Mouse (Mus musculus) left cerebral cortex, adult 6 months (tissue): ENCODE data around the gene Aarsd1. TPM values are rescaled to one million over a fixed set of nuclear protein-coding genes. Genes with fewer than 3 reads are reported as not detected.

ENCODE experiments used
- long read RNA-seq, 2 experiments: library from polyadenylated mRNA; unstranded; transcript quantifications; one replicate each; pipeline ENCODE4 v2.0.0; 2019 to 2020
- polyA plus RNA-seq: library from polyadenylated mRNA; unstranded; fragments of <200 nt; fragmentation: Nextera tagmentation; gene quantifications from 2 replicates; pipeline ENCODE4 v1.2.3, GENCODE M21; 2021

The Aarsd1 gene
- polyA plus RNA-seq = 68.9 and 83.8 TPM in 2 replicates
- long read RNA-seq, experiment 1, transcript Aarsd1-201 (12 exons, 1,516 nt) = major isoform, 128 of 171 reads
- long read RNA-seq, experiment 1, partial matches to known transcripts = 12 of 171 reads
- long read RNA-seq, experiment 1, other reads (novel, unspliced or antisense) = 31 of 171 reads
- long read RNA-seq, experiment 2, transcript Aarsd1-201 (12 exons, 1,516 nt) = major isoform, 86 of 139 reads
- long read RNA-seq, experiment 2, partial matches to known transcripts = 45 of 139 reads
- long read RNA-seq, experiment 2, other reads (novel, unspliced or antisense) = 8 of 139 reads

DNA sequence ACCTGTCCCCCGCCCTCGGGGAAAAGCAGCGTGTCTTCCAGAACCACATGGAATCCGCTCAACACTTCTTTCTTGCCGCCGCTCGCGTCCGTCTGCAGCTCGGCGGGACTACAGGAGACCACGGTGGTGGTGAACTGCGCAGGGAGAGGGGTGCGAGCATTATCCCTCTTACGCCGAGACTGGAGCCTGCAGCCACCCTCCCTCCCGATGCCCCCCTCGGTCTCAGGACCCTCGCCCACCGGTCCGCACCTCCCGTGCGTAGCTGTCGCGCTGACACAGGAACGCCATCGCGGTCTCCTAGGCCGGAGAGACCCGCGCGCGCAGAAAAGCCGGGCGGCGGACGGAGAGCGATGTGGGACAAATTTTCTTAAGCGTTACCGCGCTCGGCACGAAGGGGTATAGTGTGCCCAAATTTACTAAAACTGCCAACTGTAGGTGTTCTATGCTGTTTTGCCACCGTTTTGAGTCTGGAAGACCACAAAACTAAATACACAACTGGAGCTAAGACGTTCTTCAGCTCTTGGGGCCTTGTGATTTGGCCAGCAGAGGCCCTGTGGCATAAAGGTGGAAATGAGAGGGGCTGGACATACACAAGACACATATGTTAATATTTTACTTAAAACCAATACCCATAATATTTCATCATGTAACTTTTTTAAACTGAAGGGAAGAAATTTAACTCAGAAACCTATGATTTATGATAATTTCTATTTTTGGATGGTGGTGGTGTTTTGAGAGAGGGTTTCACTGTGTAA, at the start of gene Aarsd1:
Aarsd1 (minus strand) TSS at position 515 of the 755 bp plus-strand sequence.

DNA sequence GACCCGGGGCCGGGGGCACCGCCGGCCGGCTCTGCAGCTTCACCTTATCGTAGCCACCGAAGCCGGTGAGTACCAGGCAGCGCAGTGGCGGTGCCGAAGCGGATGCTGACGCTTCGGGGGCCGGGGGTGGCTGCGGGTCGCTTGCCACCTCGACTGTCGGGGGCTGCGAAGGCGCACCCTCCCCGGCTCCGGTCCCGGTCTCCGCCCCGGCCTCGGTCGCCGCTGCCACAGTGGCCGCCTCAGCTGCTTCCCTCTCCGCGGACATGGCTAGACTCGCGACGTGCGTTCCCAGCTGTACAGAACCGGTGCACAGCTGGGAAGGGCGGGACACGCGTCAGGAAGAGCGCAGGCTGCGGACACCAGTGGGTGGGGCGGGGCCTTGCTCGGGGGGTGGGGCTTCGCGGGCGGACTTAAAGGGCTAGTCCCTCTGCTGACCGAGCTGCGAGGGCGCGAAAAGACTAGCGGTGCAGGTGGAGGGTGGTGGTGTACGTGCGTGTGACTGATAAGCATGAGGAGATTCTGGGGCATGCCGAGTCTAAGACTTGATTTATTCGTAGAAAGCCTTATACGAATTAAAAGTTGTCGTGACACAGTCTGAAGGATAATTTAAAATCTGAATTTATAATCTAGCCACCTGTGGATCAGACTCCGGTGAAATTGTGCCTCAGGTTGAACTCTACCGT, 48.6 kb upstream of the Aarsd1 start, which contains the start of gene Vat1:
Vat1 (minus strand) TSS at position 362 of the 683 bp plus-strand sequence.

DNA sequence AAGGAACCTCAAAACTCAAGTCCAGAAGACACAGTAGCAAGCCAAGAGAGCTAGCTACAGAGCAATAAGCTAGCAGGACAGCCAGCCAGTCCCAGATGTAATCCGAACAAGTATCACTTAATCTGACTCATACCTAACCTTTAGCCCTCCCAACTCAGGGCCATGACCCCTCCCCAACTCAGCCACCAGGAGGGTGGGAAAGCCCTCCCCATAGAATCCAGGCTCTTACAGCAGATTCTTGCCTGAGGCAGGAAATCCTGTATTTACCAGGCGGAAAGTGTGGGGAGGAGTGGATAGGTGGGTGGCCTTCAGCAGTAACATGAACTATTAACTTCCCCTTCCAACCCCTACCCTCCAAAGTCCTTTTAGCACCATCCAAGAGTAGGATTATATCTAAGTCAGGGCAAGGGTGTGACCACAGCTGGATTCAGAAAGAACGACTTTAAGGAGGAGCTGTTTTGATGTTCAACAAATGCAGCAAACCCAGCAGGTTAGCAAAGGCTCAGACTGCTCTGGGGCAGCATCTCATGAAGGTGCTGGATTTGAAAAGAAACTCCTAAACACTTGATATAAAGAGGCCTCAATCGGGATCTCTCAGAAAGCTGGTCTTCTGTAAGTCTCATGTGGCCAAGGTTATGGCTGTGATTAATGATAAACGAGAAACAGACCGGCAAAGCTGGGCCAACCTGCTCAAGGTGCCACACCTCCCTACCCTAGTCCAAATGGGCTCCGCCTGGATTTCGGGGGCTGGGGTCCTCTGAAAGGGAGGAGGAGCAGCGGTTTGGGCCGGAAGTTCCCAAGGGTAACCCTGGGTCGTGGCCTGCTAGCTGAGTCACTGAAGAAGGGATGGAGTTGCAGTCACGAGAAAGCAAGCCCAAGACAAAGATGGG, 47.0 kb upstream of the Aarsd1 start, which contains the start of gene Rnd2:
Rnd2 (plus strand) TSS at position 789 of the 890 bp plus-strand sequence.

DNA sequence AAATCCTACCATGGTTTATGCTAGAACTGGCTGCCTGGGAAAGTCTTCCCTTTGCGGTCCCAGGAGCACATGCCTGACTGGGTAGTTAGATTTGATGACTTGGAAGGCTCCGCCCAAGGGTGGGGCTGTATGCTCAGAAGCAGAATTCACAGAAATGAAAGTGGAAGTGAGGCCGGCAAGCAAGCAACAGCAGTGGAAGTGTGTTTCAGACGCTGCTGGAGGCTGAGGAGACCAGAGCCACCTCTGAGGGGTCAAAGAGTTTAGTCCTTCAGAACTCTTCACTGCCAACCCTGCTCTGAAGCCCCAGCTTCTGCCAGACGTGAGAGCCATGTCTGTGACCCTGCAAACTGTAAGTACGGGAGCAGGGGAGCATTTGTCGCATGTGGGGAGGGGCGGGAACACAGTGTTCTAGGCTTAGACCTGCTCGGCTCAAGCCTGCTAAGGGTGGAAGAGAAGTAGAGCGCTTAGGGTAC, 30.9 kb upstream of the Aarsd1 start, which contains the start of gene Ifi35:
Ifi35 (plus strand) TSS at position 134 of the 473 bp plus-strand sequence.

DNA sequence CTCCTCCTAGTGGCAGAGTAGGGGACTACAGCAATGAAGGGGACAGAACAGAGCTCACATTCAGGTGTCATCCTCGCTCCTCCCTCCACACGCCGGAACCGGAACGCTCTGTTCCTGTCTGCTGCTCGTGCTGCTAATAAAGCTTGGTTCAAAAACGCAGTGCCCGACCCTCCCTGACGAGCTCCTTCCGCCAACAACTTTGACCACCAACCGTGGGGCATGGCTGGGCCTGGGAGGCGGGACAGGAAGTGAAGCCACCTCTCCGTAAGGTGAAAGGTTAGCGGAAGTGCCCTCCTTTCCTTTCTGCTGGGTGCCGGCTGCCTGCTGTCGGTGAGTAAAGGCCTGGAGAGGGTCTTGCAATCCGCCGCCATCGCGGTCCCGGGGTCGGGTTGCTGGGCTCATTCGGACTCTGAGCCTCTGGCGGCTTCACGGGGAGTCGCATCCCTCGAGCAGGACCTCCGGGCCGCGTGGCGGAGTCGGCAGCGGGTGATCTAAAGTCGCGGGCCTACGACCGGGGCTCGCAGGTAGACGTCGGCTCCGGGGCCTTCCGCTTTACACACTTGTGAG, 24.8 kb upstream of the Aarsd1 start, which contains the start of gene Rpl27:
Rpl27 (plus strand) TSS at position 172 of the 567 bp plus-strand sequence.

DNA sequence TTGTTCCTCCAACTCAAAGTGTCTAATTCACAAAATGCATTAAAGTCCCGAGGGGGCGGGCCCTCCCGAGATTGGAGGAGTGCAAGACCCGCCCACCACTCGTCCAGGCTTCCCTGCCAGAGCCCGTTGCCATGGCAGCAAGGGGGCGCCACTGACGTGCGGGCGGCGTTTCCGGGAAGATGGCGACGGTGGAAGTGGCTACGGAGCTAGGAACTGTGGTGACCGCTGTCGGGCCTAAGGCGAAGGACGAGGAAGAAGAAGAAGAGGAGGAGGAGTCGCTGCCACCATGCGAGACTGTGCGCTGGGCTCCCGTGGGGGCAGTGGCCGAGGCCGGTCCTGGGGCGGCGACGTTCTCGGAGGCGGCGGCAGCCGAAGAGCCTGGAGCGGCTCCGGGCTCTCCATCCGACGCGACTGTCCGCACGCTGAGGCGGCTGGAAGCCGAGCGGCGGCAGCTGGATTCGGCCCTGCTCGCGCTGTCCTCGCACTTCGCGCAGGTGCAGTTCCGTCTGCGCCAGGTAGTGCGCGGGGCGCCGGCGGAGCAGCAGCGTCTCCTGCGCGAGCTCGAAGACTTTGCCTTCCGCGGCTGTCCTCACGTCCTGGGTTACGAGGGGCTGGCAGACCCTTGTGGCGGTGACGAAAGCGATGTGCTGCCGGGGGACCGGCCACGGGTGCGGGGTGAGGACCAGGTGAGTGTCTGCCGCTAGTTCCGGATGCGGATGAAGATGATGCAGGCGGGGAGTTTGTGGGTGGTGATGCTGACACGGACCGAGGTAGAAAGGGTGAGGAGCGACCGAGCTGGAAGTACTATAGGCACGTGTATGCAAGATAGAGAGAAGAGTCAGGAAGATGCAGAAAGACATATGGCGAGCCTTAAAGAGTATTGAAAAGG, 7.8 kb upstream of the Aarsd1 start, which contains the start of the genes Rundc1 and Ptges3l:
Rundc1 (plus strand) TSS at position 161 of the 889 bp plus-strand sequence.
Ptges3l (minus strand) TSS at position 409 of the 889 bp plus-strand sequence.

DNA sequence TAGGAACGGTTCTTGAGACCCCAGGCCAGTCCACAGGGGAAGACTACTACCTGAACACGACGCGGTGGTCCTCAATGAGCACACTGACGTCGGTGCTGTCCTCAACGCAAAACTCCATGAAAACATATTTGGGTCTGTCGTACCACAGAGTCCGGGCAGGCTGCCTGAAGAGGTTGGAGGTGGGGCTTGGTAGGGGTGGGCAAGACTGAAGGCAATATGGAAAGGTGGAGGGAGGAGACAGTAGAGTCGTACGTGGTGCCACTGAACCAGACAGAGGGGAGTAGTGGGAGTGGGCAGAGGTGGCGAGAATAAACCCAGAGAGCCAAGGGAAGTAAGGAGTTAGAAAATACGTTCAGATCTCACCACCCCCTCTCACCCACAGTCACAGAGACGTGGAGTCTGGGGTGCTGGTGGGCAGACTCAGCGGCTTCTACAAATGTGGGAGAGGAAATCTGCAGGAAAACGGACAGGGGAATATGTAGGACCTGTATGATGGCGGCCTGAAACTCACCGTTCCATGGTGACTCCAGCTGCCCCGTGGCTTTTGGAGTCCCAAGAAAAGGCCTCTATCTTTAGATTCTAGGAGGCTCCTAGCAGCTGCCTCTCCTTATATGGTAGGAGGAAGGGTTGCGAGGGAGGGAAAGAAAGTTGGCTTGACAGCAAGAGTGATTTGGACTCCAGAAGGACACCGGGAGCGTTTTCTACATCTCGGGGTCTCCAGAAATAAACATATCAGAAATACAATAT, 6.9 kb upstream of the Aarsd1 start, which contains the start of gene Gm27029:
Gm27029 (minus strand) TSS at position 692 of the 747 bp plus-strand sequence.

DNA sequence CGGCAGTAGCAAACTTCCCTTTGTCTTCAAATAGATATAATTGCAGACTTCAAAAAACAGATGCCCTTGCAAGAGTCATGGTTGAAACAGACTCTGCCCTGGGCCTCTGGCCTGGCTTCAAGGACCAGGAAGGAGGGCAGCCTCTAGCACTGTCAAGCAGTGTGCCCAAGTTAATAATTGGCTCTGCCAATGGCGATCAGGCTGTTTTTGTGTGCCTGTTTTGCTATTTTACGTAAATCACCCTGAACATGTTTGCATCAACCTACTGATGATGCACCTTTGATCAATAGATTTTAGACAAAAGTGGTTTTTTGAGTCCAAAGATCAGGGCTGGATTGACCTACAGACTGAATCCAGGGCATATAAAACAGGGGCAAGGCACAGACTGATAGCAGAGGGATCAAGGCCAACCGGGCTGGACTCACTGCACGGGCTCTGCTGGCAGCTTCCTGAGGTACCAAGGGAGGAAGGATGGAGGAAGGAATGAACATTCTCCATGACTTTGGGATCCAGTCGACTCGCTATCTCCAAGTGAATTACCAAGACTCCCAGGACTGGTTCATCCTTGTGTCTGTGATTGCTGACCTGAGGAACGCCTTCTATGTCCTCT, 50.0 kb downstream of the Aarsd1 start, which contains the start of gene G6pc:
G6pc (plus strand) TSS at position 236 of the 610 bp plus-strand sequence.

Other genes starting within 250 kb of the Aarsd1 start
- 12.1 and 20.2 TPM in 2 replicates for gene Cntnap1, start 247.1 kb downstream of the Aarsd1 start, polyA plus RNA-seq
- 0.76 and 6.3 TPM in 2 replicates for gene Plekhh3, start 246.3 kb downstream of the Aarsd1 start, polyA plus RNA-seq
- gene Ccr10, start 242.2 kb downstream of the Aarsd1 start, polyA plus RNA-seq = 0.28 and 0.29 TPM in 2 replicates
- 26.3 and 27.6 TPM in 2 replicates for gene Ezh1, start 191.2 kb downstream of the Aarsd1 start, polyA plus RNA-seq
- 38.8 and 57.1 TPM in 2 replicates for gene Ramp2, start 171.6 kb downstream of the Aarsd1 start, polyA plus RNA-seq
- 144 and 179 TPM in 2 replicates for gene Vps25, start 163.9 kb downstream of the Aarsd1 start, polyA plus RNA-seq
- gene Wnk4, start 157.0 kb downstream of the Aarsd1 start, polyA plus RNA-seq = 1.5 TPM in 2 replicates
- 0.15 and 0.36 TPM in 2 replicates for gene Cntd1, start 138.6 kb downstream of the Aarsd1 start, polyA plus RNA-seq
- gene Coa3, start 138.5 kb downstream of the Aarsd1 start, polyA plus RNA-seq = 362 and 483 TPM in 2 replicates
- gene Becn1, start 115.3 kb downstream of the Aarsd1 start, polyA plus RNA-seq = 156 and 197 TPM in 2 replicates
- 11.3 and 48.6 TPM in 2 replicates for gene Psme3, start 101.4 kb downstream of the Aarsd1 start, polyA plus RNA-seq
- 0.15 and 0.30 TPM in 2 replicates for gene Aoc2, start 92.6 kb downstream of the Aarsd1 start, polyA plus RNA-seq
- 0.05 and 0.20 TPM in 2 replicates for gene Aoc3, start 87.0 kb downstream of the Aarsd1 start, polyA plus RNA-seq
- not detected in 2 replicates for gene G6pc, start 50.1 kb downstream of the Aarsd1 start, polyA plus RNA-seq
- 7.0 and 10.9 TPM in 2 replicates for gene Gm27029, start 7.2 kb upstream of the Aarsd1 start, polyA plus RNA-seq
- 21.0 and 21.8 TPM in 2 replicates for gene Rundc1, start 7.5 kb upstream of the Aarsd1 start, polyA plus RNA-seq
- gene Ptges3l, start 7.7 kb upstream of the Aarsd1 start, polyA plus RNA-seq = 7.0 and 7.1 TPM in 2 replicates
- 879 and 1,140 TPM in 2 replicates for gene Rpl27, start 24.7 kb upstream of the Aarsd1 start, polyA plus RNA-seq
- gene Ifi35, start 30.8 kb upstream of the Aarsd1 start, polyA plus RNA-seq = 5.2 and 5.3 TPM in 2 replicates
- 29.1 and 36.8 TPM in 2 replicates for gene Rnd2, start 47.4 kb upstream of the Aarsd1 start, polyA plus RNA-seq
- gene Vat1, start 48.6 kb upstream of the Aarsd1 start, polyA plus RNA-seq = 5.8 and 14.4 TPM in 2 replicates
- 0.25 and 0.56 TPM in 2 replicates for gene Brca1, start 134.3 kb upstream of the Aarsd1 start, polyA plus RNA-seq
- 41.3 and 42.5 TPM in 2 replicates for gene Nbr1, start 134.5 kb upstream of the Aarsd1 start, polyA plus RNA-seq
- 1.8 TPM in 2 replicates for gene Tmem106a, start 164.6 kb upstream of the Aarsd1 start, polyA plus RNA-seq
- gene Gm11634, start 181.6 kb upstream of the Aarsd1 start, polyA plus RNA-seq = not detected in 2 replicates
- 24.5 and 26.6 TPM in 2 replicates for gene Rdm1, start 209.6 kb upstream of the Aarsd1 start, polyA plus RNA-seq
- 14.8 and 18.5 TPM in 2 replicates for gene Arl4d, start 247.9 kb upstream of the Aarsd1 start, polyA plus RNA-seq